Mouse (Mus musculus) heart, postnatal 36 days (tissue): Measurements from ENCODE around the gene M6pr. TPM values are rescaled to one million over a fixed set of nuclear protein-coding genes. Genes with fewer than 3 reads are reported as not detected.

ENCODE experiments used
- DNase-seq, 2 experiments: peaks; one replicate each; pipeline ENCODE4 v3.0.0; 2021 to 2022
- intact Hi-C: fragments of 180-260 bp; cut with DNase I; formaldehyde crosslinking; loops from one replicate; pipeline ENCODE4 v1.15.1; 2025
- total RNA-seq, 2 experiments: library from RNA; stranded (reverse); gene quantifications; 2 replicates each; pipeline ENCODE4 v1.2.3; 2021

M6pr gene
- 10 to 100 TPM; 40.8 to 42.8 TPM for total RNA-seq

GRCm38 (mm10) chr6:122308505-122309393 is at the start of gene M6pr:
M6pr (plus strand) TSS chr6:122308720.
- intact Hi-C loops, result no loop called here
- peak; percentile 89 to 91 for DNase-seq

GRCm38 (mm10) chr6:122262543-122262942 is 46.0 kb upstream of the M6pr start:
- intact Hi-C loops, result no loop called here
- DNase-seq, result no peak

- intact Hi-C loops, result no loop called here
- DNase-seq, result peak; percentile 50 to 68
Observed at GRCm38 (mm10) chr6:122268561-122268960, 40.0 kb upstream of the M6pr start.

- DNase-seq, result no peak
- intact Hi-C loops, result no loop called here
Observed at GRCm38 (mm10) chr6:122269170-122269569, 39.4 kb upstream of the M6pr start.

GRCm38 (mm10) chr6:122270152-122270551 is 38.4 kb upstream of the M6pr start:
- intact Hi-C loops, result no loop called here
- no peak for DNase-seq

- no peak for DNase-seq
- intact Hi-C loops, result no loop called here
Observed at GRCm38 (mm10) chr6:122274546-122274945, 34.0 kb upstream of the M6pr start.

- no peak for DNase-seq
- intact Hi-C loops, result no loop called here
Observed at GRCm38 (mm10) chr6:122276565-122276964, 32.0 kb upstream of the M6pr start.

- no peak for DNase-seq
- intact Hi-C loops, result no loop called here
Observed at GRCm38 (mm10) chr6:122282782-122283181, 25.7 kb upstream of the M6pr start, which contains the start of gene Klrg1. Klrg1 (minus strand) TSS chr6:122282882.

- no peak for DNase-seq
- intact Hi-C loops, result no loop called here
Observed at GRCm38 (mm10) chr6:122283429-122283828, 25.1 kb upstream of the M6pr start.

GRCm38 (mm10) chr6:122284304-122284703 is 24.2 kb upstream of the M6pr start:
- no peak for DNase-seq
- intact Hi-C loops, result no loop called here

GRCm38 (mm10) chr6:122284823-122285222 is 23.7 kb upstream of the M6pr start:
- DNase-seq, result no peak
- intact Hi-C loops, result no loop called here

GRCm38 (mm10) chr6:122288263-122288662 is 20.3 kb upstream of the M6pr start:
- DNase-seq, result no peak
- intact Hi-C loops, result no loop called here

GRCm38 (mm10) chr6:122289313-122289712 is 19.2 kb upstream of the M6pr start:
- intact Hi-C loops, result no loop called here

GRCm38 (mm10) chr6:122290253-122290652 is 18.3 kb upstream of the M6pr start:
- no peak for DNase-seq
- intact Hi-C loops, result no loop called here

More at GRCm38 (mm10) chr6:122289313-122289712, 19.2 kb upstream of the M6pr start:
- no peak for DNase-seq

- intact Hi-C loops, result no loop called here
Observed at GRCm38 (mm10) chr6:122291264-122291663, 17.3 kb upstream of the M6pr start.

GRCm38 (mm10) chr6:122291735-122292134 is 16.8 kb upstream of the M6pr start:
- no peak for DNase-seq
- intact Hi-C loops, result no loop called here

More at GRCm38 (mm10) chr6:122291264-122291663, 17.3 kb upstream of the M6pr start:
- no peak for DNase-seq

- DNase-seq, result no peak
- intact Hi-C loops, result no loop called here
Observed at GRCm38 (mm10) chr6:122292184-122292583, 16.3 kb upstream of the M6pr start.

- no peak for DNase-seq
- intact Hi-C loops, result no loop called here
Observed at GRCm38 (mm10) chr6:122293121-122293520, 15.4 kb upstream of the M6pr start.

GRCm38 (mm10) chr6:122293796-122294195 is 14.7 kb upstream of the M6pr start:
- intact Hi-C loops, result no loop called here
- DNase-seq, result no peak

- DNase-seq, result no peak
- intact Hi-C loops, result no loop called here
Observed at GRCm38 (mm10) chr6:122294290-122294689, 14.2 kb upstream of the M6pr start.

- DNase-seq, result no peak
- intact Hi-C loops, result no loop called here
Observed at GRCm38 (mm10) chr6:122295242-122295641, 13.3 kb upstream of the M6pr start.

- intact Hi-C loops, result no loop called here
Observed at GRCm38 (mm10) chr6:122296918-122297278, 11.6 kb upstream of the M6pr start.

More at GRCm38 (mm10) chr6:122296918-122297278, 11.6 kb upstream of the M6pr start:
- DNase-seq, result no peak
